Mouse (Mus musculus) adrenal gland, adult 18-20 months (tissue): ENCODE measurements around the gene Xxylt1. TPM values are rescaled to one million over a fixed set of nuclear protein-coding genes. Genes with fewer than 3 reads are reported as not detected.

Experiments
- DNase-seq, 2 experiments: peaks; one replicate each; pipeline ENCODE4 v3.0.0; 2021 to 2022; ENCODE audit warnings: low spot score in 2 of 2
- long read RNA-seq, 2 experiments: library from polyadenylated mRNA; stranded (forward); transcript quantifications; one replicate each; pipeline ENCODE4 v2.0.0; 2021
- total RNA-seq, 2 experiments: library from RNA; stranded (reverse); gene quantifications; 1 replicate in 1 of 2; 2 replicates in 1 of 2; pipeline ENCODE4 v1.2.3; 2021

Xxylt1 gene
- total RNA-seq = 10 to 100 TPM in 1 of 2 experiments, 1 to 10 TPM in 1; 8.4 to 15.2 TPM
- long read RNA-seq, experiment 1, transcript Xxylt1-201 (4 exons, 3,470 nt) = major isoform, 11 of 15 reads
- long read RNA-seq, experiment 1, partial matches to known transcripts = 0 of 15 reads
- long read RNA-seq, experiment 1, other reads (novel, unspliced or antisense) = 4 of 15 reads
- long read RNA-seq, experiment 2, transcript Xxylt1-201 (4 exons, 3,470 nt) = major isoform, 23 of 33 reads
- long read RNA-seq, experiment 2, partial matches to known transcripts = 2 of 33 reads
- long read RNA-seq, experiment 2, other reads (novel, unspliced or antisense) = 8 of 33 reads

GRCm38 (mm10) chr16:31081125-31081664 is at the start of gene Xxylt1:
Xxylt1 (minus strand) TSS chr16:31081432.
- DNase-seq = peak; percentile 91 to 92

DNA sequence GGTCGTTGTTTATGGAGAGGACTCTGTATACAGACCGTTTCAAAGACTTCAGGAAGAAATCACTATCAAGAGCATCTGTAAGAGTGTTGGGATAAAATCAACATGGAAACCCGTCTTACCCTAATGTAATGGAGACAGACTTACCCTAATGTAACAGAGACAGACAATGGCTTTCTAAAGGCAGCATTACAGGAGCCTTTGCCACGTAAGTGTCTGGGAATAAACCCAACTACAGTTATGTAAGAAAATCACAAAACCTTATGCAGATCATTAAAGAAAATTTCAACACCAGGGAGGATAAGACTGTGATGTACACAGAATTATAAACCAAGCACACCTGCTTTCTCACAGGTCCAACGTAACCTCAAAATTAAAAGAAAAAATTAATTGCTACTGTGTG is 46.9 kb upstream of the Xxylt1 start:
- DNase-seq = no peak

DNA sequence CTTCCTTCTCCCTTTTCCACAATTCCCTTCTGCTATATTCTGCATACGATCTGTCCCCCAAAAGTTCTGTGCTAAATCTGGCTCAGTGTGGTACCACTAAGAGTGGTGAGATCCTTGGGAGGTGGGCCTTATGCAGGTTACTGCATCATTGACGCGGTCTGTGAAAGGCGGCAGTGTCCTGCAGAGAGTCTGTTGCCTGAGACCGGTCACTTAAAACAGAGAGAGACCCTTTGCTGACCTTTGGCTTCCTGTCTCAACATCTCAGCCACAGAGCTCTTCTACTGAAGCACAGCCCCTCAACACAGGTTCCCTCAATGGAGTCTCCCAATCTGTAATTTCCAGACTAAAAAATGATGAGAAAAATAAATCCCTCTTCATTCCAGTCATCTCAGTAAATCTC is 43.8 kb upstream of the Xxylt1 start:
- no peak for DNase-seq

GRCm38 (mm10) chr16:31121612-31122011 is 40.4 kb upstream of the Xxylt1 start:
- no peak for DNase-seq

DNA sequence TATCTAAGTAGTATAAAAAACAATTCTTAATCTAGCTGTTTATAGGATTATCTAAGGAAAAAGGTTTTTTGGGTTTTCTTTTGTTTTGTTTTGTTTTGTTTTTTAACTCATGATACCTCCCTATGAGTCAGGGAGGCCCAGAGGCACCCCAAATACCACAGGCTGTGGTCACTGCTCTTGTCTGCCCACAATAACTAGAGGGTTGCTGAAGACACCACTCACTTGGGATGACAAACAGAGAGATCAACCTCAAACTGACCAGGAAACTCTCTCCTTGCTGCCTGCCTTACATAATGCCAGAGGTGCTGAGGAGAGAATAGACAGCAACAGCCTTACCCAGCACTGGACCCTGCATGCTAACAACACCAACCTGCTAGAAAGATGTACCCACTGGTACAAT is 32.4 kb upstream of the Xxylt1 start:
- DNase-seq = no peak

GRCm38 (mm10) chr16:31101352-31101751 is 20.1 kb upstream of the Xxylt1 start:
- DNase-seq = no peak

GRCm38 (mm10) chr16:31099906-31100305 is 18.7 kb upstream of the Xxylt1 start:
- DNase-seq = no peak

DNA sequence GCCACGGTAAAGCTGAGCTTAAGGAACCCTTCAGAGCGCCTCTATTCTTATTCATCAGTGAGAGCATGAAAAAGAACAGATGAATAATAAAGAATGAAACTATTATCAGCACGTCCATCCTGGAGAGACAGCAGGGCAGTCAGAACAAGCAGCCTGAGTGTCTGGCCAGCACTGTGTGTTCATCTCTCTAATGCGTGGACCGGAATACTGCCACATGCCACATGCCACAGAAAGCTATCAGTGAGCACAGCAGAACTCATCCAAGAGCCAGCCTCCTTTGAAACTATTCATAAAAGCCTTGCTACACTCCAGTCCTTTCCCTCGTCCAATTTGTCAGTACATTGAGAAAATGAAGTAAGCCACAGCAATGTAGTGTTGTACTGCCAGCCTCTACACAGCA is 12.8 kb upstream of the Xxylt1 start:
- no peak for DNase-seq

DNA sequence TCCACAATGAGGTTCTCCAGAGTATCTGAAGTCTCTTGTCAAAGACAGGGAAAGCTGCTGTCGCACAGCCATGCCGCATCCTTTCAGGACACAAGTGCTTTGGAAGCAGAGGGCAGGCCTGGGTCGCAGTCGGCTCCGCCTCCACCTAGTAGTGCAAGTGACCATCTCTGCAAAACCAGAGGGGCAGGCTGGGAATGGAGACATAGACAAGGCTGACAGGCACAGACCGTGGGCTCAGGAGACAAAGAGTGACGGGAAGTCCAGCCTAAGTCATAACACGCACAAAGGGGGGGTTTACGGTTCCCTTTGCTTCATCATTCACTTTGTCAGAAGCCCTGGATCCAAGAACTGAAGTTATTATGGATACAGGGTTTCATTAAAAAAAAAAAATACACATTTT is 12.0 kb upstream of the Xxylt1 start:
- DNase-seq = no peak

- no peak for DNase-seq
Measured at GRCm38 (mm10) chr16:31081891-31082290, 659 bp upstream of the Xxylt1 start.

GRCm38 (mm10) chr16:31080573-31081051 is 620 bp downstream of the Xxylt1 start:
- peak; percentile 59 to 67 for DNase-seq

- no peak for DNase-seq
Measured at GRCm38 (mm10) chr16:31077396-31077795, 3.8 kb downstream of the Xxylt1 start.

DNA sequence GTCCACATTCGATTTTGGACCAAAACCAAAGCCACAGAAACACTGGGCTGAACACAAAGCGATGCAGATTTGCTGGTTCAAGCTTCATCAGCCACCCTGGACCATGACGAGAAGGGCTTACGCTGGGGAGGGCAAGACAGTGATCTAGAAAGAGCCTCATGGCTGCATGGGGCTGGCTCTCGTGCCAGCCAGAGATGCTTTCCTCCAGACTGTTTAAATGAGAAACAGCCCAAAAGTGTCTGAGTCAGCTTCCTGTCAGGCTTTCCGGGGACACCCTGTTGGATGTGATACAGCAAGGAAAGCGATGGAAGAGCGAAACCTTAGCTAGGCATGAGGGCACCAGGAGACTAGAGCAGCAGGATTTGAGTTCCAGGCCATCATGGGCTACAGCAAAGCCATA is 4.8 kb downstream of the Xxylt1 start:
- DNase-seq = no peak

DNA sequence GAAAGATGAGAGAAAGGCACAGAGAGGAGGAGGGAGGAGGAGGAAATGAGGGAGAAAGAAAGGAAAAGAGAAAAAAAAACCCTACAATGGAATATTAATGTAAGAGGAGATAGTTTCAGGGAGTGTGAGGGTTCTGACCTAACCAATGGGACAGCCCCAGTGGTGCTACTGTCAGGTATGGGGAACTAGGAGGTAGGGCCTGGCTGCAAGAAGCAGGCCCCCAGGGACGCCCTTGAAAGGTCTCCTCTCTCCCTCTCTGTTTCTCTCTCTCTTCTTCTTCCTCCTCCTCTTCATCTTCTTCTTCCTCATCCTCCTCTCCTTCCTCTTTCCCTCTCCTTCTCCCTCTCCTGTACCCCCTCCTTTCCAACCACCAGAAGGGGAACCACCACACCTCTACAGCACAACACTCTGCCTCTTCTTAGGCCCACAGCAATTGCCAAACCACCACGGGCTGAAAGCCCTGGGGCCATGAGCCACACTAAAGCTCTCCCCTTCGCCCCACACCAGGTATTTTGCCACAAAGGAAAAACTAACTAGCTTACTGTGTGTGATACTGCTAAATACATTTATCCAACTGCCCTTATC is 6.8 kb downstream of the Xxylt1 start:
- DNase-seq = no peak

- no peak for DNase-seq
Measured at GRCm38 (mm10) chr16:31071731-31072130, 9.5 kb downstream of the Xxylt1 start.

- peak; percentile 83 to 86 for DNase-seq
Measured at GRCm38 (mm10) chr16:31070358-31071133, 10.7 kb downstream of the Xxylt1 start.

DNA sequence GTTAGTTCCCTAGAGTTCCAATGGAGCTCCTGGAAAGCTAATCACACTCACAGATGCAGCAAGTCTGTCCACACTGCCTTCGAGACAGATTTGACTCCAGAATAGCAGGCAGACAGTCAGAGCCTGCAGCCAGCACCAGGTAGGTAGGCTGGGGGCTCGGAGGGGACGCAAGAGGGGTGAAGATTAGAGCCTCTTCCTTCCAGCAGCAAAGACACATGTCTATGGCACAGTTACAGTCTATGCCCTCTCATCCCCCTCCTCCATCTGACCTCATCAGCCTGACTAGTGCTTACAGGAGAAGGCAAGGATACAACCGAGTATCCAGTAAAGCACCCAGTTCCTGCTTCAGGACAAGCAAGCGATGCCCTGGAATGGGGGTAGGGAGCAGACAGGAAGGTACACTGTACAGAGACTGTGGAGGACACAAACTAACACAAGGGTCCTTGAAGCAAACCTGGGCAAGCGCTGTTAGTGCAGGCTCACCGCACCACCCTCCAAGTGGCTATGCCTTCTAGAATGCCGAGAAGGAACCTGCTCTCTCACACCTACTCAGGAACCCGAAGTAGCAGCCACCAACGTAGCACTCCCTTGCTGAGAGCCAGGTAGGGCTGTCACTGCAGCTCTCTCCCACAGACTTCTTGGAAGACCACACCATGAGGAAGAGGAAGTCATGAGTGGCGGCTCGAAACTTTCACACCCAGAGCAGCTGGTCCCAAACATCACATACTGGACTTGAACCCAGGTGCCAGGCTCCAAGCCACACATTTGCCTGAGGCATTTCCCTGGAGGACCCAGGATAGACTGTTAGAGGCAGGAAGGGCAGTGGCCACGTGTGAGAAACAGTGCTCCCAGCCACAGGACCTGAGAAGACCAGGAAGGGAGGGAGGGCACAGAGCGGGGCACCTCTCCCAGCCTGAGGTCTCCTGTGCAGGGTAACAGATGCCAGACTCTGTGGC is 11.7 kb downstream of the Xxylt1 start:
- DNase-seq = no peak

GRCm38 (mm10) chr16:31068280-31068679 is 13.0 kb downstream of the Xxylt1 start:
- DNase-seq = no peak

DNA sequence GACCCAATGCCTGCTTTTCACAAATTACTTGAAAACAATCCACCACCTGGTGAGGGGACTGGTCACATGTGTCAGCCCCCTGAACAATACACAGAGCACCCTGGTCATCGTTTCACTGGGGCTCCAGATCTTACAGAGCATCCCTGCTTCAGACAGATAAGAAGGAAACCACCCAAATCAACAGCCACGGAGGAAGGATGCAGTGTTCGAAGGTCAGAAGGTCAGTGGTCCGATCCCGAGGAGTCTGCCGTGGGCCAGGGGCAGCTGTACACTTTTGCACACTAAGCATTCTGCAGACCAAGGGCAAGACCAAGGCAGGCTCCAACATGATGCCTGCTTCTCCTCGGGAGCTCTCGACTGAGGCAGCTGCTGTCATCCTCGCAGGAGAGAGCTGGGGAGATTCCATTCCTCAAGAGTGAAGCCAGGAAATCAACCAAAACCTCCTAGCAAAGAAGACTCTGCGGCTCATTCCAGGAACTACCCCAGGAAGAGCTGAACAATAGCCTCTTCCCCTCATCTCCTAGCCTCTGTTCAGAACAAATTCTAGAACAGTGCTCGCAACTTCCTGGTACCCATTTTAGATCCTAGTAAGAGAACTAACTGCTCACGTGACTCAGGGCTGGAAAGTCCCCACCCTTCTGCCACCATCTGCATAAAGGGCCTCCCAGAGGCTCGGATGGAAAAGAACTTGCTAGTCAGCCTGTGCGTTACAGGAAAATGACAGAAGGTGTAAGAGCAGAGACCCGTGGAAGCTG is 14.7 kb downstream of the Xxylt1 start:
- DNase-seq = no peak

DNA sequence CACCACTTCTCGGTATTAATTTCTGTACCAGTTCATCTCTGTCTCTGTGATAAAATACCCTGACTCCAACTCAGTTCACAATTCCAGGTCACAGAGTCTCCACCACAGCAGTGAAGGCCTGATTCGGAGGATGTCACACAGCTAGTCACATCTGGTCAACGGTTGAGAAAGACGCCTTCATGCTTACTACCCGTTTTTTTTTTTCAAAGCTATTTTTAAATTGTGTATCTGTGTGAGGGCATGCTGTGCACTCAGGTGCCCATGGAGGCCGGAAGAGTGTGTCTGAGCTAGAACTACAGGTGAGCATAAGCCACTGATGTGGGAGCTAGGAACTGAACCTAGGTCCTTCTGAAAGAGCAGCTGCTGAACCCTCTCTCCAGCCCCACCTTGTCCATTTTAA is 16.4 kb downstream of the Xxylt1 start:
- no peak for DNase-seq
